Mouse (Mus musculus): ENCODE results near the gene Pfdn2.

The Pfdn2 gene

DNA sequence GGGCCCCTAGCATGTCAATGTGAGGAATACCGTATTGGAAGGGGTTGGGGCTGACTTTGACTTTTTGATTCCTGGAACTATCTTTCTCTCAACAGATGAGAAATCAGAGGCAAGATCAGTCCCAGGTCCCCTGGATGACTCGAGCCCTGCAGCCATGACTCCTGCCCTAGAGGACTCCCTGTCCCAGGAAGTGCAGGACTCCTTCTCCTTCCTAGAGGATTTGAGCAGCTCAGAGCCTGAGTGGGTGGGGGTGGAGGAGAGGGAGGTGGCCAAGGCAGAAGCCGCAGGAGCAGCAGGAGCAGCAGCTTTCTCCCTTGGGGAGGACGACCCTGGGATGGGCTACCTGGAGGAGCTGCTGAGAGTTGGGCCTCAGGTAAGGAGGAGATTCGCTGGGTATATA lies 61.8 kb downstream of the Pfdn2 start:
- no peak for DNase-seq (ENCODE audit: low spot score)
